Comparison of ENCODE assay signal across 8 mouse cellular contexts in the genomic region with DNA sequence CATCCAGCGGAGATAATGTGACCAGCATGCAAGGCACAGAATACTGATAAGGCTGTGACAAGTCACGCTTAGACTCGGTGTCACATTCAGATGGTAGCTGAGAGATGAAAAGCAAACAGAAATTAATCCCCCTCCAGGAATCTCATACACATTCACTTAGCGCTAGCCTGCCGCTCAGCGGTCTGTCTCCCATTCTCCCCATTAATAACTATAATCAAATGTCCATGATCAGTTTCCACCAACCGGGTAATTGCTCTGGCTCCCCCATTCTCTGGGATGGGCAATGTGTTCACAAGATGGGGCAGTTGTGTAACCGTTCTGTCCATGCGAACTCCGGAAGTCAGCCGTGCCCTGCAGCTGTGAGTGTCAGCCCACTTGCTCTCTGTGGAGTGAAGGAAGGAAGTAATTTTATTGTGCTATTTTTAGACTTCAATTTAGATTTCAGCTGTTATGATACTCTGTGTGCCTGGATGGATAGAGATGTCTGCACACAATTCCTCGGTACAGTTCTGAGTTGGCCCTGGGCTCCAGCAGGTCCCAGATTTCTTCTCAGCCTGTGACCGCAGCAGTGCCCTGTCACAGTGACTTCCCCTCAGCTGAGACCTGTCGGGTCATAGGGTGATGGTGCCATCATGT.
DNase-seq lines count a peak whose midpoint lies in the region; ATAC-seq and TF ChIP-seq lines count a peak whose summit lies in the region.

No protein-coding gene starts in this region.

- peak; percentile 57 for ATAC-seq in forebrain, embryonic 15.5 days (replicated peaks)
- ATAC-seq in hindbrain, embryonic 15.5 days (ENCODE audit: low FRiP score, low read depth), result peak; percentile 60
- ATAC-seq in neutrophil, adult 5-6 weeks (ENCODE audit: extremely low read depth, insufficient number of reproducible peaks, low FRiP score, poor library complexity, severe bottlenecking), result peak; percentile 36

- peak; percentile 55 for DNase-seq in gastrocnemius, postnatal 14 days
- no peak for DNase-seq in gastrocnemius, postnatal 4 days (ENCODE audit: low spot score in 2 of 2)
- peak; percentile 24 for DNase-seq in lung, adult 2 months
- no peak for DNase-seq in testis, postnatal 10 days (ENCODE audit: low spot score)
- no peak for DNase-seq in cerebellum, postnatal 10 days

- no peaks in the 10 kb centered on the region for H3K36me3 ChIP-seq in forebrain, embryonic 15.5 days
- no peaks in the 10 kb centered on the region for H3K36me3 ChIP-seq in hindbrain, embryonic 15.5 days

- H3K4me3 ChIP-seq in forebrain, embryonic 15.5 days, result no peak overlapping the region
- no peak overlapping the region for H3K4me3 ChIP-seq in hindbrain, embryonic 15.5 days
- H3K4me3 ChIP-seq in lung, adult 2 months (replicated peaks; ENCODE audit: extremely low read depth, low read depth, low read length), result no peak overlapping the region

- WGBS in forebrain, embryonic 15.5 days, result 48% methylated on average over 14 of the region's 14 CpGs
- WGBS in hindbrain, embryonic 15.5 days, result 36% methylated on average over 14 of the region's 14 CpGs
- WGBS in lung, adult 2 months, result 22% methylated on average over 14 of the region's 14 CpGs

- no peak for TF ChIP-seq POLR2A in lung, adult 2 months (IDR thresholded peaks at IDR 0.05; ENCODE audit: borderline replicate concordance, extremely low read depth, low read depth, low read length)

- no peak overlapping the region for H3K9ac ChIP-seq in forebrain, embryonic 15.5 days (replicated peaks)
- H3K9ac ChIP-seq in hindbrain, embryonic 15.5 days, result no peak overlapping the region

- 0 out of 2 replicates have a peak, but pooled peaks have one; percentile 6 for TF ChIP-seq CTCF in lung, adult 2 months (IDR thresholded peaks at IDR 0.05; ENCODE audit: insufficient read depth, low read length)

- H3K4me1 ChIP-seq in forebrain, embryonic 15.5 days, result peaks cover 27% of the 10 kb centered on the region
- peaks cover 47% of the 10 kb centered on the region for H3K4me1 ChIP-seq in hindbrain, embryonic 15.5 days (replicated peaks)
- H3K4me1 ChIP-seq in lung, adult 2 months (ENCODE audit: control insufficient read depth, insufficient read depth, low read length), result peaks cover 20% of the 10 kb centered on the region

- H3K9me3 ChIP-seq in forebrain, embryonic 15.5 days, result no peaks in the 10 kb centered on the region
- H3K9me3 ChIP-seq in hindbrain, embryonic 15.5 days, result no peaks in the 10 kb centered on the region

- H3K4me2 ChIP-seq in forebrain, embryonic 15.5 days (replicated peaks), result no peak overlapping the region
- H3K4me2 ChIP-seq in hindbrain, embryonic 15.5 days, result peak overlapping the region; percentile 30; the same call in 1 of the 2 replicates

- intact Hi-C loops in gastrocnemius, postnatal 14 days (cut with DNase I; ENCODE audit: low total_unique reads), result no loop called here

- H3K27ac ChIP-seq in forebrain, embryonic 15.5 days (replicated peaks), result peak overlapping the region; percentile 80
- peak overlapping the region; percentile 51 for H3K27ac ChIP-seq in hindbrain, embryonic 15.5 days (replicated peaks)

- no peaks in the 10 kb centered on the region for H3K27me3 ChIP-seq in forebrain, embryonic 15.5 days
- H3K27me3 ChIP-seq in hindbrain, embryonic 15.5 days, result no peaks in the 10 kb centered on the region

Comparison
In these comparisons a context has a peak if more than half of its experiments do, and no peak if none do; other contexts are left out.
1. DNase-seq: peak in gastrocnemius, postnatal 14 days (single experiment) and lung, adult 2 months (single experiment); none in gastrocnemius, postnatal 4 days (0 of 2), testis, postnatal 10 days (single experiment) and cerebellum, postnatal 10 days (0 of 2).
2. Peak in every context shown above with its lines, with median percentiles within 50 percentile points of each other: ATAC-seq.